Mouse (Mus musculus) adrenal gland, adult 2 months (tissue): ENCODE measurements at regions not wholly inside any gene's neighbourhood (a gene's known extent, or its start where the extent isn't known, plus 50 kb on each side); places are given as distances from the start of the nearest gene placed in this dataset.

Experiments used
- DNase-seq: peaks from one replicate; pipeline ENCODE4 v3.0.0; 2021

GRCm38 (mm10) chr13:30484527-30485185 lies 60.5 kb downstream of the Uqcrfs1 start:
- no peak for DNase-seq

GRCm38 (mm10) chr13:30479128-30479666 lies 66.0 kb downstream of the Uqcrfs1 start:
- no peak for DNase-seq

GRCm38 (mm10) chr13:30478556-30478955 lies 66.6 kb downstream of the Uqcrfs1 start:
- DNase-seq, result peak; percentile 55

- DNase-seq, result peak; percentile 56
Measured at GRCm38 (mm10) chr13:30471300-30471699, 73.9 kb downstream of the Uqcrfs1 start.

- DNase-seq, result no peak
Measured at GRCm38 (mm10) chr13:30467104-30467503, 78.1 kb downstream of the Uqcrfs1 start.

- no peak for DNase-seq
Measured at GRCm38 (mm10) chr13:30465439-30465838, 79.7 kb downstream of the Uqcrfs1 start.

- peak; percentile 2 for DNase-seq
Measured at GRCm38 (mm10) chr13:30455278-30455681, 89.9 kb downstream of the Uqcrfs1 start.

- DNase-seq, result peak; percentile 42
Measured at GRCm38 (mm10) chr13:30452126-30452525, 93.0 kb downstream of the Uqcrfs1 start.

GRCm38 (mm10) chr13:30448895-30449294 lies 96.3 kb downstream of the Uqcrfs1 start:
- DNase-seq, result no peak
